ENCODE assay signal across 11 mouse cellular contexts in genomic region chr10:90596142-90596541, GRCm38 (mm10).
DNase-seq lines count a peak whose midpoint lies in the region; ATAC-seq and TF ChIP-seq lines count a peak whose summit lies in the region.
"Had no signal": no experiment of that assay in that cellular context is flagged by ENCODE, and none has a peak within 500 bp of the region (broad histone marks: within the 10 kb centered on the region; RNA-seq: fewer than 3 reads in every experiment).

No protein-coding gene starts in this region.

- DNase-seq in lung, embryonic 14.5 days: peak; percentile 5
- no peak for DNase-seq in lung, postnatal 36 days
- peak; percentile 65 for DNase-seq in hindbrain, embryonic 11.5 days (ENCODE audit: low spot score)
- DNase-seq in midbrain, embryonic 14.5 days: peak; percentile 85
- no peak for DNase-seq in adipocyte (ENCODE audit: low spot score)
- no peak for DNase-seq in gastrocnemius, postnatal 10 days
- no peak for DNase-seq in cerebellum, adult 11 months
- DNase-seq in cerebellum, adult 8-10 months: no peak
- DNase-seq: heart, postnatal 4 days had no signal

- H3K4me2 ChIP-seq in lung, embryonic 14.5 days: no peak overlapping the region
- H3K4me2 ChIP-seq in hindbrain, embryonic 11.5 days (replicated peaks; ENCODE audit: low read depth, low read length): no peak overlapping the region
- H3K4me2 ChIP-seq in midbrain, embryonic 14.5 days (ENCODE audit: low read length): no peak overlapping the region

- no peak for ATAC-seq in lung, embryonic 14.5 days (ENCODE audit: insufficient read depth)
- ATAC-seq in hindbrain, embryonic 11.5 days (ENCODE audit: low FRiP score): peak; percentile 86
- ATAC-seq in midbrain, embryonic 14.5 days (ENCODE audit: low FRiP score, low TSS enrichment): peak; percentile 82
- ATAC-seq: lung, postnatal 0 days had no signal

- no peaks in the 10 kb centered on the region for H3K36me3 ChIP-seq in lung, embryonic 14.5 days (ENCODE audit: insufficient read depth)
- H3K36me3 ChIP-seq in hindbrain, embryonic 11.5 days (ENCODE audit: control insufficient read depth, insufficient read depth, low read length): no peaks in the 10 kb centered on the region
- H3K36me3 ChIP-seq in midbrain, embryonic 14.5 days (ENCODE audit: control insufficient read depth, insufficient read depth, low read length): no peaks in the 10 kb centered on the region
- H3K36me3 ChIP-seq: G1E had no signal

- no peak for TF ChIP-seq CTCF in lung, embryonic 14.5 days (IDR thresholded peaks at IDR 0.05; ENCODE audit: low read depth)

- H3K9me3 ChIP-seq in lung, embryonic 14.5 days (ENCODE audit: low read depth, low read length): no peaks in the 10 kb centered on the region
- H3K9me3 ChIP-seq in hindbrain, embryonic 11.5 days (ENCODE audit: control insufficient read depth, low read length): no peaks in the 10 kb centered on the region
- no peaks in the 10 kb centered on the region for H3K9me3 ChIP-seq in midbrain, embryonic 14.5 days (ENCODE audit: control insufficient read depth, low read length)

- H3K4me3 ChIP-seq in lung, embryonic 14.5 days (ENCODE audit: low read depth, low read length): no peak overlapping the region
- H3K4me3 ChIP-seq in hindbrain, embryonic 11.5 days (ENCODE audit: low read depth, low read length): no peak overlapping the region
- no peak overlapping the region for H3K4me3 ChIP-seq in midbrain, embryonic 14.5 days (replicated peaks; ENCODE audit: low read depth, low read length)

- H3K9ac ChIP-seq in lung, embryonic 14.5 days: no peak overlapping the region
- H3K9ac ChIP-seq in hindbrain, embryonic 11.5 days (ENCODE audit: low read depth, low read length): no peak overlapping the region
- H3K9ac ChIP-seq in midbrain, embryonic 14.5 days (replicated peaks; ENCODE audit: low read length): no peak overlapping the region

- no peaks in the 10 kb centered on the region for H3K27me3 ChIP-seq in lung, embryonic 14.5 days (ENCODE audit: insufficient read depth, low read length)
- H3K27me3 ChIP-seq in hindbrain, embryonic 11.5 days (ENCODE audit: control insufficient read depth, insufficient read depth, low read length): no peaks in the 10 kb centered on the region
- H3K27me3 ChIP-seq in midbrain, embryonic 14.5 days (ENCODE audit: control insufficient read depth, insufficient read depth, low read length): no peaks in the 10 kb centered on the region

- H3K4me1 ChIP-seq in lung, embryonic 14.5 days (ENCODE audit: insufficient read depth): no peaks in the 10 kb centered on the region
- no peaks in the 10 kb centered on the region for H3K4me1 ChIP-seq in hindbrain, embryonic 11.5 days (replicated peaks; ENCODE audit: control insufficient read depth, insufficient read depth, low read length)
- peaks cover 3% of the 10 kb centered on the region; the same call in 1 of the 2 replicates for H3K4me1 ChIP-seq in midbrain, embryonic 14.5 days (ENCODE audit: control insufficient read depth, insufficient read depth, low read length)

- H3K27ac ChIP-seq in lung, embryonic 14.5 days (ENCODE audit: low read depth): no peak overlapping the region
- H3K27ac ChIP-seq in hindbrain, embryonic 11.5 days (ENCODE audit: low read depth, low read length): no peak overlapping the region
- H3K27ac ChIP-seq in midbrain, embryonic 14.5 days (replicated peaks; ENCODE audit: low read depth, low read length): no peak overlapping the region

- 20% methylated on average over 3 of the region's 3 CpGs for WGBS in lung, embryonic 14.5 days
- WGBS in hindbrain, embryonic 11.5 days: 19% methylated on average over 3 of the region's 3 CpGs
- 9% methylated on average over 3 of the region's 3 CpGs for WGBS in midbrain, embryonic 14.5 days

Comparison
In these comparisons a context has a peak if more than half of its experiments do, and no peak if none do; other contexts are left out.
1. DNase-seq: peak in lung, embryonic 14.5 days (single experiment), hindbrain, embryonic 11.5 days (single experiment) and midbrain, embryonic 14.5 days (single experiment); none in lung, postnatal 36 days (single experiment), adipocyte (single experiment), gastrocnemius, postnatal 10 days (single experiment), cerebellum, adult 11 months (single experiment) and cerebellum, adult 8-10 months (single experiment).